Mouse (Mus musculus) 3T3-L1 (cell line): ENCODE measurements around the gene Zfp451.
"Not testable (repeated sequence)": the region's sequence is repeated elsewhere in the genome, so short reads cannot be mapped to it uniquely, and the experiment has no call there.

Experiments
- DNase-seq: peaks from one replicate; pipeline ENCODE4 v3.0.0-alpha.2; 2015; ENCODE audit warnings: low read depth, low spot score

Gene Zfp451

GRCm38 (mm10) chr1:33757491-33758041, 56.8 kb downstream of the Zfp451 start, which contains the start of gene Bag2:
Bag2 (minus strand) TSS chr1:33757795.
- DNase-seq, result peak; percentile 35

GRCm38 (mm10) chr1:33757033-33757413, 57.4 kb downstream of the Zfp451 start:
- DNase-seq, result peak; percentile 54

- peak; percentile 67 for DNase-seq
Measured at GRCm38 (mm10) chr1:33756258-33757032, 58.0 kb downstream of the Zfp451 start.

GRCm38 (mm10) chr1:33755799-33756198, 58.6 kb downstream of the Zfp451 start:
- DNase-seq, result peak; percentile 21

- DNase-seq, result peak; percentile 11
Measured at GRCm38 (mm10) chr1:33754965-33755735, 59.2 kb downstream of the Zfp451 start.

- no peak for DNase-seq
Measured at GRCm38 (mm10) chr1:33754089-33754488, 60.3 kb downstream of the Zfp451 start.

- no peak for DNase-seq
Measured at GRCm38 (mm10) chr1:33751283-33751682, 63.1 kb downstream of the Zfp451 start.

- not testable (repeated sequence) for DNase-seq
Measured at GRCm38 (mm10) chr1:33749709-33750108, 64.7 kb downstream of the Zfp451 start.

- DNase-seq, result no peak
Measured at GRCm38 (mm10) chr1:33749109-33749508, 65.3 kb downstream of the Zfp451 start.

- no peak for DNase-seq
Measured at GRCm38 (mm10) chr1:33745901-33746300, 68.5 kb downstream of the Zfp451 start.

- not testable (repeated sequence) for DNase-seq
Measured at GRCm38 (mm10) chr1:33744815-33745214, 69.6 kb downstream of the Zfp451 start.

GRCm38 (mm10) chr1:33742903-33743302, 71.5 kb downstream of the Zfp451 start:
- peak; percentile 58 for DNase-seq

GRCm38 (mm10) chr1:33739302-33739701, 75.1 kb downstream of the Zfp451 start:
- peak; percentile 91 for DNase-seq

- no peak for DNase-seq
Measured at GRCm38 (mm10) chr1:33738681-33739278, 75.6 kb downstream of the Zfp451 start.

GRCm38 (mm10) chr1:33738281-33738680, 76.1 kb downstream of the Zfp451 start:
- DNase-seq, result no peak

GRCm38 (mm10) chr1:33734001-33734685, 80.3 kb downstream of the Zfp451 start:
- DNase-seq, result no peak

GRCm38 (mm10) chr1:33733044-33733443, 81.4 kb downstream of the Zfp451 start:
- peak; percentile 45 for DNase-seq

- DNase-seq, result no peak
Measured at GRCm38 (mm10) chr1:33725086-33725485, 89.3 kb downstream of the Zfp451 start.

GRCm38 (mm10) chr1:33724516-33724915, 89.9 kb downstream of the Zfp451 start:
- peak; percentile 89 for DNase-seq

GRCm38 (mm10) chr1:33721020-33721419, 93.4 kb downstream of the Zfp451 start:
- DNase-seq, result no peak

GRCm38 (mm10) chr1:33720231-33720630, 94.2 kb downstream of the Zfp451 start:
- peak; percentile 42 for DNase-seq
